In genomic region chr4:34498781-34499180, GRCm38 (mm10) we compare ENCODE assay signal across 24 mouse cellular contexts. TPM values are rescaled to one million over a fixed set of nuclear protein-coding genes. Genes with fewer than 3 reads are reported as not detected.
DNase-seq lines count a peak whose midpoint lies in the region; ATAC-seq and TF ChIP-seq lines count a peak whose summit lies in the region.
"Had no signal": no experiment of that assay in that cellular context is flagged by ENCODE, and none has a peak within 500 bp of the region (broad histone marks: within the 10 kb centered on the region; RNA-seq: fewer than 3 reads in every experiment).

No protein-coding gene starts in this region.

- H3K27ac ChIP-seq in intestine, postnatal 0 days (ENCODE audit: low read depth, low read length): no peak overlapping the region
- H3K27ac ChIP-seq in intestine, embryonic 15.5 days: no peak overlapping the region
- no peak overlapping the region; the same call in 1 of the 2 replicates for H3K27ac ChIP-seq in lung, embryonic 14.5 days (ENCODE audit: low read depth)
- H3K27ac ChIP-seq: forebrain, embryonic 15.5 days; hindbrain, embryonic 10.5 days; hindbrain, postnatal 0 days; limb, embryonic 13.5 days; liver, embryonic 13.5 days had no signal

- no peaks in the 10 kb centered on the region for H3K36me3 ChIP-seq in intestine, postnatal 0 days (ENCODE audit: control insufficient read depth, insufficient read depth)
- no peaks in the 10 kb centered on the region for H3K36me3 ChIP-seq in intestine, embryonic 15.5 days
- no peaks in the 10 kb centered on the region for H3K36me3 ChIP-seq in lung, embryonic 14.5 days (ENCODE audit: insufficient read depth)
- H3K36me3 ChIP-seq: forebrain, embryonic 15.5 days; hindbrain, embryonic 10.5 days; limb, embryonic 13.5 days; liver, embryonic 13.5 days had no signal

- 95% methylated on average over 7 of the region's 7 CpGs for WGBS in intestine, postnatal 0 days
- WGBS in intestine, embryonic 15.5 days: 92% methylated on average over 7 of the region's 7 CpGs
- WGBS in lung, embryonic 14.5 days: 84% methylated on average over 7 of the region's 7 CpGs

- no peaks in the 10 kb centered on the region for H3K27me3 ChIP-seq in intestine, postnatal 0 days (replicated peaks; ENCODE audit: control insufficient read depth, insufficient read depth, low read length)
- no peaks in the 10 kb centered on the region for H3K27me3 ChIP-seq in intestine, embryonic 15.5 days (replicated peaks)
- H3K27me3 ChIP-seq in lung, embryonic 14.5 days (ENCODE audit: insufficient read depth, low read length): no peaks in the 10 kb centered on the region
- H3K27me3 ChIP-seq: forebrain, embryonic 15.5 days; limb, embryonic 13.5 days; liver, embryonic 13.5 days had no signal

- no peak overlapping the region for H3K4me3 ChIP-seq in intestine, postnatal 0 days (ENCODE audit: low read depth, low read length)
- no peak overlapping the region for H3K4me3 ChIP-seq in intestine, embryonic 15.5 days (replicated peaks)
- H3K4me3 ChIP-seq in lung, embryonic 14.5 days (ENCODE audit: low read depth, low read length): no peak overlapping the region
- H3K4me3 ChIP-seq: forebrain, embryonic 15.5 days; hindbrain, embryonic 10.5 days; limb, embryonic 13.5 days; liver, embryonic 13.5 days; megakaryocyte, embryonic 14.5 days had no signal

- TF ChIP-seq CTCF in intestine, postnatal 0 days (IDR thresholded peaks at IDR 0.05; ENCODE audit: low read depth): no peak
- no peak for TF ChIP-seq CTCF in lung, embryonic 14.5 days (IDR thresholded peaks at IDR 0.05; ENCODE audit: low read depth)

- no peaks in the 10 kb centered on the region for H3K9me3 ChIP-seq in intestine, postnatal 0 days (ENCODE audit: control insufficient read depth)
- H3K9me3 ChIP-seq in intestine, embryonic 15.5 days: no peaks in the 10 kb centered on the region
- H3K9me3 ChIP-seq in lung, embryonic 14.5 days (ENCODE audit: low read depth, low read length): 0 out of 2 replicates have a peak, but pooled peaks cover 5% of the 10 kb centered on the region
- H3K9me3 ChIP-seq: forebrain, embryonic 15.5 days; hindbrain, embryonic 10.5 days; limb, embryonic 13.5 days had no signal

- 0 out of 2 replicates have a peak, but pooled peaks have one; percentile 8 for ATAC-seq in intestine, postnatal 0 days
- no peak for ATAC-seq in intestine, embryonic 15.5 days
- ATAC-seq in lung, embryonic 14.5 days (ENCODE audit: insufficient read depth): 0 out of 2 replicates have a peak, but pooled peaks have one; percentile 41
- ATAC-seq in frontal cortex, adult (ENCODE audit: low TSS enrichment): no peak
- ATAC-seq: activated CD4-positive, CD25-positive, alpha-beta regulatory T cell, adult 4 months; CD4-positive, CD25-positive, alpha-beta regulatory T cell, adult 4 months; forebrain, embryonic 15.5 days; hindbrain, postnatal 0 days; midbrain, embryonic 16.5 days had no signal

- peak; percentile 79 for DNase-seq in cerebellum, adult 8-10 months
- peak; percentile 58 for DNase-seq in lung, embryonic 14.5 days
- peak; percentile 61 for DNase-seq in lung, postnatal 36 days
- DNase-seq in spleen, adult 18-20 months: no peak
- no peak for DNase-seq in adipocyte (ENCODE audit: low spot score)
- DNase-seq: adrenal gland, postnatal 36 days; embryo, embryonic 11 days; gastrocnemius, postnatal 25 days; kidney, adult 18-20 months; kidney, postnatal 25 days; liver, embryonic 13.5 days; right cerebral cortex, postnatal 25 days; thymus, postnatal 14 days had no signal

- no peaks in the 10 kb centered on the region for H3K4me1 ChIP-seq in intestine, postnatal 0 days (replicated peaks; ENCODE audit: control insufficient read depth, insufficient read depth, low read length)
- H3K4me1 ChIP-seq in intestine, embryonic 15.5 days (replicated peaks): no peaks in the 10 kb centered on the region
- H3K4me1 ChIP-seq in lung, embryonic 14.5 days (ENCODE audit: insufficient read depth): no peaks in the 10 kb centered on the region
- H3K4me1 ChIP-seq: forebrain, embryonic 15.5 days; hindbrain, embryonic 10.5 days; limb, embryonic 13.5 days; liver, embryonic 13.5 days had no signal

- H3K9ac ChIP-seq in intestine, postnatal 0 days (ENCODE audit: low read depth, low read length): no peak overlapping the region
- H3K9ac ChIP-seq in intestine, embryonic 15.5 days: no peak overlapping the region
- no peak overlapping the region for H3K9ac ChIP-seq in lung, embryonic 14.5 days
- H3K9ac ChIP-seq: forebrain, embryonic 15.5 days; limb, embryonic 13.5 days; liver, embryonic 13.5 days had no signal

- H3K4me2 ChIP-seq in intestine, postnatal 0 days (replicated peaks; ENCODE audit: low read depth): no peak overlapping the region
- H3K4me2 ChIP-seq in intestine, embryonic 15.5 days (replicated peaks): no peak overlapping the region
- no peak overlapping the region for H3K4me2 ChIP-seq in lung, embryonic 14.5 days
- H3K4me2 ChIP-seq: forebrain, embryonic 15.5 days; limb, embryonic 13.5 days; liver, embryonic 13.5 days had no signal

RNA-seq across cellular contexts. Expression of gene Akirin2, which starts 52.0 kb away (rescaled TPM):
- polyA plus RNA-seq in intestine, postnatal 0 days (2015; fragmentation: Nextera tagmentation; extraction: Ambion mirVana): 32.2 and 36.6 TPM in 2 replicates
- 43.8 and 51.3 TPM in 2 replicates for polyA plus RNA-seq in intestine, embryonic 15.5 days (2015; fragmentation: Nextera tagmentation; extraction: Ambion mirVana)
- 56.1 and 60.0 TPM in 2 replicates for polyA plus RNA-seq in lung, embryonic 14.5 days (2014; fragmentation: Nextera tagmentation; extraction: Ambion mirVana)

Comparison
In these comparisons a context has a peak if more than half of its experiments do, and no peak if none do; other contexts are left out.
1. ATAC-seq: peak in intestine, postnatal 0 days (single experiment) and lung, embryonic 14.5 days (single experiment); none in intestine, embryonic 15.5 days (single experiment) and frontal cortex, adult (single experiment).
2. DNase-seq: peak in cerebellum, adult 8-10 months (single experiment), lung, embryonic 14.5 days (single experiment) and lung, postnatal 36 days (single experiment); none in spleen, adult 18-20 months (0 of 2) and adipocyte (single experiment).